Mouse (Mus musculus): ENCODE measurements at regions not wholly inside any gene's neighbourhood (a gene's known extent, or its start where the extent isn't known, plus 50 kb on each side); places are given as distances from the start of the nearest gene placed in this dataset.

- DNase-seq: no peak
Observed at GRCm38 (mm10) chr14:100792094-100792493, 408.0 kb downstream of the Prr30 start.

- DNase-seq: no peak
Observed at GRCm38 (mm10) chr14:100781882-100782281, 418.2 kb downstream of the Prr30 start.

DNA sequence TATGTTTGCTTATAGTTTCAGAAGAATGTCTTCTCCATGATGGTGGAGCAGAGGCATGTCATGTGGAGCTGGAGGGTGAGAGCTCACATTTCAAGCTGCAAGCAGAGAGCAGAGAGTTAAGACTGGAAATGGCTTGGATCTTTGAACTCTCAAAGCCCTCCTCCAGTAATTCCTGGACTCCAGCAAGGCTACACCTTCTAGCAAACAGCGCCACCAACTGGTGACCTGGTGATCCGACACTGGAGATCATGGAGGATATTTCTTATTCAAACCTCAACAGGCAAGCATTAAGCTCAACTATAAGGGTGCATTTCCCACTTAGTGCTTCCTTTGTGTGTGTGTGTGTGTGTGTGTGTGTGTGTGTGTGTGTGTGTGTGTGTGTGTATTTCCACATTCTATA lies 446.2 kb downstream of the Prr30 start:
- peak; percentile 7 to 62 for DNase-seq

DNA sequence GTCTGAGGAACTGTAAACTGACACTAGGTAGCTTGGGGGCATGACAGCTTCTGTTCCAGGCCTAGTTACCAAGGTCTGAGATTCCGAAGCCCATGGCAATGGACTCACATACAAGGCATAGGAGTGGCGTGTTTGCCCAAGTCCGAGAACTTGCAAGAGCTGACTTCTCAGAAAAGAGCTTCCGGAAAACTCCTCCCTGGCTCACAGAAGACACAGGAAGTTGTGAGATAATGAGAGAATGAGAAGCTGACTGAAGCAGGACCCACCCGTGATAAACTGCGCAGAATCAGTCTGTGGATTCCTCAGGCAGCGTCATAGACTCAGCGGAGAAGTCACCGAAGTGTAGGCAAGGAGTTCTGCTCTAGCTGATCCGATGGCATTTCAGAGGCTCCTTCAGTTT lies 447.4 kb downstream of the Prr30 start:
- no peak for DNase-seq

DNA sequence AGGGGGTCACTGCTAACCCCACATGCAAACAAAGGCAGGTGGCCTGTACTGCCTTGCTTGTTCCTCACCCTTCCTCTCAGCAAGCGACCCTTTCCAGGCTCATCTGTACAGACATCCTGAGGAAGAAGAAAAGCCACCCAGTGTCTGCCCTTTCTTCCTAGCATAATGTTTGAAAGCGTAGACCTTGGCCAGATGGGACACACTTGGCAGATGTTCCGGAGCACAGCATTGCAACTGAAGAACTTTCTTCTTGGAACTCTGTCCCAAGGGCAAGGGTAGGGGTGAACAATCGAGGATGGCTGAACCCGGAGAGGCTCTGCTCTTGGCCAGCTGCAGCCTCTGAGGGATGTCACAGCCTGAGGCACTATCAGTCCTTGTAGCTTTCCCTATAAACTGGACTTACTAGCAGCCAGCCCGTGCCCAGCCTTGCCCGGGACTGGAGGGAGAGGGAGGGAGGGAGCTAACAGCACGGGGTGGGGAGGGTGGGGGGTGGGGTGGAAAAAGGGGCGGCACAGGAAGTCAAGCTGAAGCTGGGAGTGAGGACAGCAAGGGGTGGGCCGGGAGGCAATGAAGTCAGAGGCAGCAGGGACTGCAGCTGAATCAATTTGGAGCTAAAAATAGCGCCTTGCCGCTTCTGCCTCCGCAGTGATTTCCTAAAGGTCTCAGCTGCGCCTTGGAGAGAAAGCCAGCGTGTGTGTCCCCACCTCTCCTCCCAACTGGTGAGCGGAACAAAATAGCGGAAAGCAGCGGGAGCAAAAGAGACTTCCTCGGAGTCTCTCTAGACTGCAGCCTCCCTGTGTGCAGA lies 450.2 kb downstream of the Prr30 start:
- peak; percentile 63 to 66 for DNase-seq

DNA sequence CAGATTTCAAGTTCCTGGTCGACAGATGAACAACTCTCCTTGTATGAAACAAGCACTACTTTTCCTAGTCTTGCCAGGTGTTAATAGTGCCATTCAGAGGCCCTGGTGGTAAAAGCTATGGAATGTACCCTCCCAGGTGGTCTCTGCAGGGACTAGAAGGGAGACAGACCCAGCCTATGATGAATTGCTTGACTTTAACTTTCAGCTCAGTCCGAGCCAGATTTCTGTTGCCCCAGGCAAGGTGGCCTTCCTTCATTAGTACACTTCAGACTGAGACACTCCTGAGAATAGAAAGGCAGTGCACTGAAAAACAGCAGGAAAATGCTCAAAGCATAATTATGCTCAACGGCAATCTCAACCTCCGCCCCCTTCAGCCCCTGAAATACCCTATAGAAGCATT lies 450.8 kb upstream of the Klf12 start:
- DNase-seq: no peak

- no peak for DNase-seq
Observed at GRCm38 (mm10) chr14:100728433-100728832, 444.0 kb upstream of the Klf12 start.

GRCm38 (mm10) chr14:100727701-100728100 lies 443.2 kb upstream of the Klf12 start:
- DNase-seq: no peak

- DNase-seq: no peak
Observed at GRCm38 (mm10) chr14:100724962-100725361, 440.5 kb upstream of the Klf12 start.

GRCm38 (mm10) chr14:100720667-100721066 lies 436.2 kb upstream of the Klf12 start:
- DNase-seq: no peak

- no peak for DNase-seq
Observed at GRCm38 (mm10) chr14:100714952-100715351, 430.5 kb upstream of the Klf12 start.

DNA sequence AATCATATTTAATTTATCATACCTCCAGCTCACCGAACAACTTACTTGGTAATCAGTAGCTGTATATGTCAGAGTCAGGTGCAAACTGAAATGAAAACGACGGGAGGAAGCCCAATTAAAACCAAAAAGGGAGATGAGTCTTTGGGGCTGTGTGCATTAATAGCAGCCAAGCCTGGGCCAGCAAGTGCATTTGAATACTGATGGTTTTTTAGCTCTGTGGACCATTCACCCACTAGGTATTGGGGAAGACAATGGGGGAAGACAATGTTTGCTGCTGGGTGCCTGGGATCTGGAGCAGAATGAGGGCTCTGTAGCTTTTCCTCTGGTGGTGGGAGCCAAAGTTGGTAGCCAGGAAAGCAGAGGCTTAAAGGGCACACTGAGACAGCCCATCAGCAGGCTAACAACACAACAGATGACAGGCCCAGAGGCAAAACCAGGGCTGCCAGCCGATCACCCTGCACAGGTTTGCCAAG lies 429.6 kb upstream of the Klf12 start:
- DNase-seq: no peak

DNA sequence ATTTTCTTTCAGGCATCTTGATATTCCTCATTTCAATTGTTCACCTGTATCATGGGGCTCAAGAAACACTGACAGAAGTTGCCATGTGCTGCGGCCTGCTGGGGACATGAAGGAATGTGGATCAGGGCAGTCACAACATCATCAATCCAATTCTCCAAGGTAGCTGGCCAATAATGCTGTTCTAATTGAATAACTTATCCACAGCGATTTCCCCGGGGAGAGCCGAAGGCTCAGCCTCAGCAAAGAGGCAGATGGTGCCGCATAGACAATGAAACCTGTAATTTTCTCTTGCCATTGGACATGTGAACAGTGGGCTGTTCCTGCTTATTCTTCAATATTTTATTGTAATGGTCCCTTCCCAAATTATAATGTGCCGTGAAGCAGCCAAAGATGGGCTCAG lies 429.1 kb upstream of the Klf12 start:
- DNase-seq: no peak

DNA sequence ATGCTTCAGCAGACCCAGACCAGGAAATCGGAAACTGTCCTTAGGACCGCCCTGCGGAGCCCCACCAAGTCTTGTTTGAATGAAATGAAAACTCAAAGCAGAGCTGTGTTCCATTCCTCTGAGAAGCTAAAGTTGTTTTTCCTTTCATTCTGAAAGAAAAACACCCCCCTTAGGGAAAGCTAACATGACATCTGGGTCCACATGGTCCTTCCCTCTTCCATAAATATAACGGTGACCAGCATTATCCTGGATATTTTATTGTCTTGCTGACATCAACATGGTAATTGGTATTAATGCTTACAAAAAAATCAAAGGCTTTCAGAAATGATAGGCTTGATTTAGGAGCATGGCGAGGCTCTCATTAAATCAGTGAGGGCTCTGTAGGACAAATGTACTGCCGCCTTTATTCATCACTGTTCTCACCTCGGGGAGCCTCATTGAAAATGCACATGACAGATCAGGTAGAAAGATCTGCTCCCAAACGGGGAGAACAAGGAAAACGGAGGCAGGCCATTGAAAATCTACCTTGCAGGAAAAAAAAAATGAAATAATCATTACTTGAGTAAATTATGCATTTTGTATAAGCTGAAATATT lies 381.0 kb upstream of the Klf12 start:
- no peak for DNase-seq

- DNase-seq: no peak
Observed at GRCm38 (mm10) chr14:100664180-100664579, 379.7 kb upstream of the Klf12 start.

GRCm38 (mm10) chr14:100642076-100642475 lies 357.6 kb upstream of the Klf12 start:
- no peak for DNase-seq

DNA sequence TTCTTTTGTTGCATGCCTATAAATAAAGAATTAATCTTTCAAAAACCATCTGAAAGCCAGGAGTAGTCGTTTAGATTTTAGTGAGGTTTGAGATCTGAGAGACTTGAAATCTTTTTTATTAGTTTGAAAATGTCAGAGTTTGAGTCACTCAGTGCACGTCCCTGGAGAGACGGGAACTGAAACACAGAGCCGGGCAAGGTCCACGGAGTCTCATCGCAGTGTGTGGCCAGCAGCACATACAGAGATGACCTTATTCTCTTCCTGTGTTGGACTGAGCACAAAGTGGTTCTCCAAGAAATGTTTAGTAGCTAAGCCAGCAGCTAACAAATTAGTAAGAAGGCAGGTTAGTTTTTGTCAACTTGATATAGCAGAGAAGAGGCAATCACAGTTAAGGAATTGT lies 350.0 kb upstream of the Klf12 start:
- DNase-seq: peak in 1 of 2 experiments; percentile 5

GRCm38 (mm10) chr14:100631676-100632075 lies 347.2 kb upstream of the Klf12 start:
- no peak for DNase-seq

GRCm38 (mm10) chr14:100630197-100630596 lies 345.7 kb upstream of the Klf12 start:
- DNase-seq: no peak

GRCm38 (mm10) chr14:100627523-100627922 lies 343.0 kb upstream of the Klf12 start:
- DNase-seq: no peak

DNA sequence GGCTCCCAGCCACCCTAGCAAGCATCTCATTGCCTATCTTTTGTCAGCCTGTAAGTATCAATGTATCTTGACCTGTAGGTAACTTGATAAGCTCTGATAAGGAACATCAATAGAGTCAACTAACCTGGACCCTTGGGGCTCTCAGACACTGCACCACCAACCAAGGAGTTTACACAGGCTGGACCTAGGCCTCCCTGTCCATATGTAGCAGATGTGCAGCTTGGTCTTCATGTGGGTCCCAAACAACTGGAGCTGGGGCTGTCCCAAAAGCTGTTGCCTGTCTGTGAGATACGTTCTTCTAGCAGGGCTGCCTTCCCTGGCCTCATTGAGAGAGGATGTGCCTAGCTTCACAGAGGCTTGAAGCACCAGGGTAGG lies 335.2 kb upstream of the Klf12 start:
- no peak for DNase-seq

DNA sequence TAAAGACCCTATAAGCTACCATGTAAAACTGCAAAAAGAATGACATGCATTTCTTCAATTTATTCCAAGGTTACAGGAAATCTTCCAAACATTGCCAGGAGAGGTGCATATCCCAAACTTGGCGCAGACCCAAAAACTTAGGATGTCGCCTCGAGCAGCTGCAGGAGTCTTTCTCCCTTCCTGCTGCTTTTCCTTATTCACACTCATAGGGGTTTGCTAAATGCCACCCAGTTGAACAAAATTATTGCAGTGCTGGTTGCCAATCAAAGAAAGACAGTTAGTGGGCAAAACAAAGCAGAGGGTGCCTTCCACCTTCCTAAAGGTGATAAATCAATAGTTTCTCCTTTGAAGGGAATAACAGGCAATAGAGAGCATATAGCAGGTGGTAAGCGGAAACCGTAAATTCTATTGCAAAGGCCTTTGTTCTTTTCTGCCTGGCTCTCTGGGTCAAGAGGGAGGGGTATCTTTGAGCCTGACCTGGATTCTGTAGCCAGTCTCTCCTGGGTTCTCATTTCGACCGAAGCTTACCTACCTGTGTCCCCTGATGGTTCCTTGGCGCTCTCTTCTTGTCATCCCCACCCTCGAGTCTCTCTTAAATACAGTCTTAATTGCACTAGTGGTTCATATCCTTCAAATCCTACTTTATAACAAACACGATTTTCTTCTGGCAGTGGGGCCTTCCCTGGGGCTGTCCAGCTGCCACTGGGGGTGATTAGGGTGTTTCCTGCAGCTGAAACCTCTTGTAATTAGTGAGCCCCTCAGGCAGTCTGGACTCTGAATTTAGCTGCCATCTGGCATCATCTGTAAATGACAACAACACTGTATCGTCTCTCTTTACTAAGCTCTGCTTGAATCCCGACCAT lies 334.5 kb upstream of the Klf12 start:
- no peak for DNase-seq

DNA sequence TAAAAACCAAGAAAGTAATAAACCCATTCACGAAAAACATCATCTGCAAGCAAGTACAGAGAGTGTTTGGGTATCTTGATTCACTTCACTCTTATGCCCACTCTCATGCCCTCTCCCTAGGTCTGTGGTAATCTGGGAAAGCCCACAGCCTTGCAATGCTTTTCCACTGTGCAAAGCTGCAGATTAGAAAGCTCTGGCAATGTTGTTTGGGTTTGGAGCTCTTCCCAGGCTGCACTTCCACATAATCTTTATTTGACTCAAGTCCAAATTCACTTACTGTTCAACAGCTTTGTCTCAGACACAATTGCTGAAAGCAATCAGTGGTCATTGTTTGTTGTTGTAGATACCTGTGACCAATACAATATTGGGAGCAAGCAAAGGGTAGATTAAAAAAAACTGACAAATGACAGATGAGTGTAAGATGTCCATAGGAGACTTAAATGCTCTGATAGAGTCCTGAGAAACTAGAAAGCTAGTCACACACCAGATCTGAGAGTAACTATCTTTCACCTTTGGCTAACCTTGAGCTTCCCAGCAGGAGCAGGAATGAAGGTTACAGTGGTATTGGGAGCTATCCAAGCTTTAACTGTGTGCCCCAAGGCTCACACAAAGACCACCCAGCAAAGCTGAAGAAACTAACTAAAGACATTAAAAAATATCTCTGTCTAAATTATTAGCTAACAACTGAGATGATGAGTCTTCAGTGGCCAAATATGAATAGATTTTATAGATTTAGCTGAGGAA lies 325.7 kb upstream of the Klf12 start:
- no peak for DNase-seq

All from kidney, postnatal 36 days (tissue).